Mouse (Mus musculus) hindbrain, embryonic 11.5 days (tissue): ENCODE data around the gene Dnpep. TPM values are rescaled to one million over a fixed set of nuclear protein-coding genes. Genes with fewer than 3 reads are reported as not detected.

Experiments
- ATAC-seq: fragments of 200-750 bp; cut with Nextera tagmentation; 2 replicates; pipeline ENCODE4 v1.8.0; 2017; ENCODE audit warnings: mild to moderate bottlenecking, moderate TSS enrichment, moderate library complexity; ENCODE audit not compliant: low FRiP score
- DNase-seq: peaks from one replicate; pipeline ENCODE4 v3.0.0-alpha.2; 2015; ENCODE audit warnings: low spot score
- H3K27ac ChIP-seq: fragments of 300-500 bp; sonication (generic); 2 replicates; pipeline ENCODE4 v1.5.1; 2014; ENCODE audit warnings: mild to moderate bottlenecking, low read depth, low read length
- H3K27me3 ChIP-seq: fragments of 300-500 bp; sonication (generic); 2 replicates; pipeline ENCODE4 v1.6.1; 2014; ENCODE audit warnings: mild to moderate bottlenecking, low read length, moderate library complexity, mixed read lengths; ENCODE audit not compliant: control insufficient read depth, insufficient read depth
- H3K36me3 ChIP-seq: fragments of 300-500 bp; sonication (generic); 2 replicates; pipeline ENCODE4 v1.6.1; 2014; ENCODE audit warnings: mild to moderate bottlenecking, low read length, moderate library complexity, mixed read lengths; ENCODE audit not compliant: control insufficient read depth, insufficient read depth
- H3K4me1 ChIP-seq: fragments of 300-500 bp; sonication (generic); replicated peaks from 2 replicates; pipeline ENCODE4 v1.6.1; 2014; ENCODE audit warnings: low read length, mixed read lengths; ENCODE audit not compliant: control insufficient read depth, insufficient read depth
- H3K4me2 ChIP-seq: fragments of 300-500 bp; sonication (generic); replicated peaks from 2 replicates; pipeline ENCODE4 v1.6.1; 2014; ENCODE audit warnings: mild to moderate bottlenecking, low read depth, low read length
- H3K4me3 ChIP-seq: fragments of 300-500 bp; sonication (generic); 2 replicates; pipeline ENCODE4 v1.5.1; 2014; ENCODE audit warnings: low read depth, low read length
- H3K9ac ChIP-seq: fragments of 300-500 bp; sonication (generic); 2 replicates; pipeline ENCODE4 v1.6.1; 2014; ENCODE audit warnings: low read depth, low read length
- H3K9me3 ChIP-seq: fragments of 300-500 bp; sonication (generic); 2 replicates; pipeline ENCODE4 v1.6.1; 2016; ENCODE audit warnings: low read length; ENCODE audit not compliant: control insufficient read depth
- WGBS: fragments of 180-500 bp; shearing (Covaris S2); extraction: QIAGEN DNeasy Blood & Tissue Kit; methylation state at CpG from one replicate; pipeline ENCODE4 v1.1.7; 2014; 5-methylcytosine and 5-hydroxymethylcytosine counted together
- polyA plus RNA-seq: library from polyadenylated mRNA; unstranded; fragments of >200 nt; fragmentation: Nextera tagmentation; extraction: Ambion mirVana; gene quantifications from 2 replicates; pipeline ENCODE4 v1.2.1, GENCODE M21; 2014

Gene Dnpep
- polyA plus RNA-seq, 1 experiment from 2014 or later: 165 TPM

GRCm38 (mm10) chr1:75290582-75290981 lies 27.2 kb downstream of the Dnpep start:
- no peak overlapping the region for H3K4me2 ChIP-seq
- peak; percentile 10; the same call in 1 of the 2 replicates for ATAC-seq
- H3K36me3 ChIP-seq: no peaks in the 10 kb centered on the region
- peak overlapping the region; percentile 83 for H3K27ac ChIP-seq
- H3K9ac ChIP-seq: no peak overlapping the region
- DNase-seq: peak; percentile 55
- no peaks in the 10 kb centered on the region for H3K9me3 ChIP-seq
- H3K4me3 ChIP-seq: no peak overlapping the region
- H3K27me3 ChIP-seq: no peaks in the 10 kb centered on the region
- H3K4me1 ChIP-seq: peaks cover 9% of the 10 kb centered on the region; the same call in 1 of the 2 replicates

GRCm38 (mm10) chr1:75289888-75290431 lies 27.8 kb downstream of the Dnpep start:
- DNase-seq (no peak), ATAC-seq (peak; percentile 49; the same call in 1 of the 2 replicates)
- peak overlapping the region; percentile 83 for H3K27ac ChIP-seq
- no peak overlapping the region for H3K4me3 ChIP-seq
- WGBS: 49% methylated on average over 8 of the region's 8 CpGs
- H3K4me2 ChIP-seq: no peak overlapping the region
- H3K36me3 ChIP-seq: no peaks in the 10 kb centered on the region
- no peaks in the 10 kb centered on the region for H3K27me3 ChIP-seq
- no peaks in the 10 kb centered on the region for H3K9me3 ChIP-seq
- H3K9ac ChIP-seq: no peak overlapping the region
- peaks cover 9% of the 10 kb centered on the region; the same call in 1 of the 2 replicates for H3K4me1 ChIP-seq

- Histone ChIP-seq H3K36me3 (no peaks in the 10 kb centered on the region), H3K4me3 (no peak overlapping the region), H3K9ac (no peak overlapping the region), H3K9me3 (no peaks in the 10 kb centered on the region), H3K4me2 (no peak overlapping the region), H3K4me1 (peaks cover 9% of the 10 kb centered on the region; the same call in 1 of the 2 replicates), H3K27me3 (no peaks in the 10 kb centered on the region), H3K27ac (peak overlapping the region; percentile 83)
- ATAC-seq (peak; percentile 94), DNase-seq (peak; percentile 82)
- WGBS: 5% methylated on average over 7 of the region's 7 CpGs
These were observed 28.4 kb downstream of the Dnpep start for GRCm38 (mm10) chr1:75289376-75289775.

GRCm38 (mm10) chr1:75284911-75285310 lies 32.9 kb downstream of the Dnpep start:
- ATAC-seq (no peak), DNase-seq (no peak)
- Histone ChIP-seq H3K36me3 (no peaks in the 10 kb centered on the region), H3K4me3 (no peak overlapping the region), H3K9ac (no peak overlapping the region), H3K4me1 (peaks cover 4% of the 10 kb centered on the region; the same call in 1 of the 2 replicates), H3K27me3 (no peaks in the 10 kb centered on the region), H3K4me2 (no peak overlapping the region), H3K27ac (no peak overlapping the region), H3K9me3 (no peaks in the 10 kb centered on the region)
- 85% methylated on average over 7 of the region's 7 CpGs for WGBS

GRCm38 (mm10) chr1:75283017-75283416 lies 34.8 kb downstream of the Dnpep start:
- Histone ChIP-seq H3K4me2 (no peak overlapping the region), H3K27me3 (peaks cover 10% of the 10 kb centered on the region; the same call in 1 of the 2 replicates), H3K9ac (no peak overlapping the region), H3K9me3 (no peaks in the 10 kb centered on the region), H3K27ac (no peak overlapping the region), H3K4me3 (no peak overlapping the region), H3K36me3 (no peaks in the 10 kb centered on the region), H3K4me1 (no peaks in the 10 kb centered on the region)
- WGBS: 67% methylated on average over 5 of the region's 5 CpGs
- ATAC-seq (no peak), DNase-seq (peak; percentile 23)

- Histone ChIP-seq H3K4me3 (peak within 1 kb of the TSS; percentile 27), H3K27me3 (peaks cover 19% of the 10 kb centered on the region; the same call in 1 of the 2 replicates), H3K4me2 (peak within 1 kb of the TSS; percentile 34), H3K27ac (no peak within 1 kb of the TSS), H3K9me3 (no peaks in the 10 kb centered on the region), H3K9ac (peak within 1 kb of the TSS; percentile 45; the same call in 1 of the 2 replicates), H3K4me1 (no peaks in the 10 kb centered on the region), H3K36me3 (no peaks in the 10 kb centered on the region)
- ATAC-seq (no peak), DNase-seq (no peak)
- WGBS: 7% methylated on average over 13 of the region's 13 CpGs
These were observed 39.6 kb downstream of the Dnpep start, which contains the start of gene Resp18 for GRCm38 (mm10) chr1:75278228-75278627. Gene Resp18 (minus strand): TSS chr1:75278415.

GRCm38 (mm10) chr1:75277195-75278188 lies 40.3 kb downstream of the Dnpep start:
- 4% methylated on average over 23 of the region's 23 CpGs for WGBS
- H3K27me3 ChIP-seq: peaks cover 19% of the 10 kb centered on the region; the same call in 1 of the 2 replicates

GRCm38 (mm10) chr1:75264091-75264880 lies 53.5 kb downstream of the Dnpep start, which contains the start of gene Ptprn:
Gene Ptprn (minus strand): TSS chr1:75264502.
- Histone ChIP-seq H3K36me3 (no peaks in the 10 kb centered on the region), H3K27ac (no peak within 1 kb of the TSS), H3K27me3 (peaks cover 27% of the 10 kb centered on the region), H3K4me1 (no peaks in the 10 kb centered on the region), H3K4me2 (peak within 1 kb of the TSS; percentile 60), H3K9me3 (no peaks in the 10 kb centered on the region), H3K9ac (peak within 1 kb of the TSS; percentile 46; the same call in 1 of the 2 replicates), H3K4me3 (peak within 1 kb of the TSS; percentile 36)
- ATAC-seq (peak; percentile 65), DNase-seq (peak; percentile 52)
- WGBS: 18% methylated on average over 22 of the region's 32 CpGs

More at GRCm38 (mm10) chr1:75277195-75278188, 40.3 kb downstream of the Dnpep start:
- Histone ChIP-seq H3K36me3 (no peaks in the 10 kb centered on the region), H3K9me3 (no peaks in the 10 kb centered on the region), H3K4me3 (peak overlapping the region; percentile 27), H3K27ac (no peak overlapping the region), H3K9ac (peak overlapping the region; percentile 45; the same call in 1 of the 2 replicates), H3K4me1 (no peaks in the 10 kb centered on the region), H3K4me2 (peak overlapping the region; percentile 34)
- ATAC-seq: no peak
- DNase-seq: peak; percentile 75
